Mouse (Mus musculus) heart, embryonic 15.5 days (tissue): ENCODE data around the gene St3gal5. TPM values are rescaled to one million over a fixed set of nuclear protein-coding genes. Genes with fewer than 3 reads are reported as not detected.

Experiments used
- ATAC-seq: fragments of 200-750 bp; cut with Nextera tagmentation; replicated peaks from 2 replicates; pipeline ENCODE4 v1.8.0; 2017; ENCODE audit warnings: low read depth, moderate TSS enrichment; ENCODE audit not compliant: insufficient number of reproducible peaks, insufficient read depth, low FRiP score
- H3K27ac ChIP-seq: fragments of 300-500 bp; sonication (generic); 2 replicates; pipeline ENCODE4 v1.5.1; 2015; ENCODE audit warnings: mild to moderate bottlenecking, inconsistent platforms
- H3K27me3 ChIP-seq: fragments of 300-500 bp; sonication (generic); 2 replicates; pipeline ENCODE4 v1.6.1; 2015; ENCODE audit warnings: inconsistent platforms
- H3K36me3 ChIP-seq: fragments of 300-500 bp; sonication (generic); 2 replicates; pipeline ENCODE4 v1.6.1; 2015; ENCODE audit warnings: mild to moderate bottlenecking, inconsistent platforms
- H3K4me1 ChIP-seq: fragments of 300-500 bp; sonication (generic); replicated peaks from 2 replicates; pipeline ENCODE4 v1.6.1; 2015; ENCODE audit warnings: inconsistent platforms
- H3K4me2 ChIP-seq: fragments of 300-500 bp; sonication (generic); 2 replicates; pipeline ENCODE4 v1.6.1; 2015; ENCODE audit warnings: inconsistent platforms, mild to moderate bottlenecking, moderate library complexity
- H3K4me3 ChIP-seq: fragments of 300-500 bp; sonication (generic); 2 replicates; pipeline ENCODE4 v1.5.1; 2015; ENCODE audit warnings: mild to moderate bottlenecking, inconsistent platforms
- H3K9ac ChIP-seq: fragments of 300-500 bp; sonication (generic); 2 replicates; pipeline ENCODE4 v1.6.1; 2015; ENCODE audit warnings: mild to moderate bottlenecking, inconsistent platforms
- H3K9me3 ChIP-seq: fragments of 300-500 bp; sonication (generic); replicated peaks from 2 replicates; pipeline ENCODE4 v1.6.1; 2016; ENCODE audit warnings: inconsistent platforms
- WGBS: fragments of 180-500 bp; shearing (Covaris S2); methylation state at CpG from one replicate; pipeline ENCODE4 v1.1.7; 2015; ENCODE audit warnings: mixed read lengths; 5-methylcytosine and 5-hydroxymethylcytosine counted together
- polyA plus RNA-seq: library from polyadenylated mRNA; unstranded; fragments of >200 nt; fragmentation: Nextera tagmentation; extraction: Ambion mirVana; gene quantifications from 2 replicates; pipeline ENCODE4 v1.2.1, GENCODE M21; 2015

The St3gal5 gene
- polyA plus RNA-seq, 1 experiment from 2014 or later, result 43.3 TPM

DNA sequence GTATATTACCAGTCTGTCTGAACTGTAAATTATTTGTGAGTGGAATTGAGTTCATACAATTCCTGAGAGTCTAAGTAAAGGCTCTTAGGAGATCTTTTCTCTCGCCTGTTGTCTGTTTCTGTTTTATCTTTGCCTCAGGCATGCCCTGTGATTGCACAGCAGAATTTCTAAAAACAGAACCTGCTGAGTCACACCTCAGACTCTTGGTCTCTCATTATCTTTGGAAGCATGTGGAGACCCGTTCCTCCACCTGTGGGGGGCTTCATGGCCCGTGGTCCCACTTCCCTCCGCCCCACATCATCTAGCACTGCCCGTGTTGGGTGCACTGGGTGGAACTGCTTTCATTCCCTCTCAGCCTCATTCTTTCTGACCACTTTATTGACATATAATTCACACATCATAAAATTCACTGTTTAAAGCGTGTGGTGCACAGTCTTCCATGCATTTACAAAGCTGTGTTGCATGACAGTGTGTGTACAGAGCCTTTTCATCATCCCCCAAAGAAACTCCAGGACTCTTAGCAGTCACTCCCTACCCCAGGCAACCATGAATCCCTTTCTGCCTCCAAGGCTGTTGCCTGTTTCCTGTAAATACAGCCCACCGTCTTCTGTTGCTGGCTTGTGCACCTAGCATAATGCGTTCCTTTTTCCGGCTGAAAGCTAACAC lies 37.6 kb downstream of the St3gal5 start:
- Histone ChIP-seq H3K27ac (no peak overlapping the region), H3K9me3 (no peaks in the 10 kb centered on the region), H3K36me3 (peaks cover 30% of the 10 kb centered on the region; the same call in 1 of the 2 replicates), H3K27me3 (no peaks in the 10 kb centered on the region), H3K9ac (no peak overlapping the region), H3K4me3 (no peak overlapping the region), H3K4me2 (no peak overlapping the region), H3K4me1 (peaks cover 14% of the 10 kb centered on the region)
- WGBS, result 52% methylated on average over 9 of the region's 9 CpGs
- no peak for ATAC-seq

DNA sequence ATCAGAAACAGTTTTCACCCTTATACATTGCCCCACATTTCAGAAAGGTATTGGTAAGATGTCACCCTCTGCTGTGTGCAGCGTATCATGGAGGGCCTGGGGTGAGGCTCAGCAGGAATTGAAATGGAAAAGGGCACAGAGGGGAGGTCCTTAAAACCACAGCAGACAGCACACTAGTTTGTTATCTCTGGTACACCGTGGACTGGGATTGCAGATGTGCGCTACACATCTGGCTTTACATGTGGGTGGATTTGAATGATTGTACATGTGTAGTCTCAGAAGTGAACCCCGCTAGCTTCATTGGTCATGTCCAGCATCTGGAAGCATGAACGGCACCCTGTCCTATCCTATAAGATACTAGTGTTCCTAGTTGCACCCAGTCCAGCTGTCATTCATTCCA lies 38.6 kb downstream of the St3gal5 start:
- Histone ChIP-seq H3K9me3 (no peaks in the 10 kb centered on the region), H3K4me1 (peaks cover 23% of the 10 kb centered on the region), H3K36me3 (peaks cover 27% of the 10 kb centered on the region; the same call in 1 of the 2 replicates), H3K27ac (no peak overlapping the region), H3K27me3 (no peaks in the 10 kb centered on the region), H3K4me3 (no peak overlapping the region), H3K4me2 (no peak overlapping the region), H3K9ac (no peak overlapping the region)
- ATAC-seq, result no peak
- WGBS, result 81% methylated on average over 5 of the region's 5 CpGs

DNA sequence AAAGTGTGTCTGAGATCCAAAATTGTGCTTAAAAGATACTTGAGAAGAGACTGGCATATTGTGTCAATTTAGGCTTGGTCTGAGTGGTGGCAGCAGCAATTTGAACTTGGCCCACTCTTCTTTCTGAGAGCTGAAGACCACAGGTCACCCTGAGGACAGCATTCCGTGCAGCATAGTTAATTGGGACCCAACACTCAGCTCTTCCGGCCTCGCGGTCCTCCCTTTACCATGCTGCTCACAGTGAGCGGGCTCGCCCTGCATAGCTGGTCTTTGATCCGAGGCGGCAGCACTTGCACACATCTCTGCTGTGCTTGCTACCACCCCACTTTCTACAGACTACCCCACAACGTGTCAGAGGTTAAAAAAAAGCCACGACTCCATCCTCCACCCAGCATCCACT lies 39.2 kb downstream of the St3gal5 start:
- H3K36me3 ChIP-seq, result peaks cover 22% of the 10 kb centered on the region; the same call in 1 of the 2 replicates
- WGBS, result 73% methylated on average over 10 of the region's 10 CpGs

DNA sequence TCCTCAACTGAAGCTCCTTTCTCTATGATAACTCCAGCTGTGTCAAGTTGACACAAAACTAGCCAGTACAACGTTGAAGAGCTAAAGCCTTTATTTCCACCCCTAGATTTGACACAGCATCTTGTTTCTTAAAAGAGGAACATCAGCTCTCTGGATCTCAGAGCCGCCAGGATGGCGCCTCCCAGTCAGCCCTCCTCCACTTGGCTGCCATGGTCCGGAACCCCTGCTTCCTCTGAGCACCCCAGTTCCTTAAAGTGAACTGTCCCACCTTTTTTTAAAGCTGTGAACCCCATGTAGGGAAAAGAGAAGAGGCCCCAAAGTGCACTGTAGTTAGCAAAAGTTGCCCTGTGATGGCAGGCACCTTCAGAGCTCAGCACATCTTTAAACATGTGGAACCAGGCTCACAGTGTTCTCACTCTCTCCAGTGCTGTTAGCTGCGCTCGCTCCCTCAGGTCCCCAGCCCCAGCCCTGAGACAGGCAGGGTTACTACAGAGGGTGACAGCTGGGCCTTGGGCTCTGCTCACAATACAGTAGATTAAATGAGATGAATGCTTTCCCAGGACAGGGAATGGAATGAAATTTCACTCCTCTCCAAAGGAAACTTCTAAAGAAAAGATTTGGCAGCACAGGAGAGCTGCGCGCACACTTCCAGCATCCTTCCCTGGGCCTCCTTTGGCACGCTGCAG lies 42.3 kb downstream of the St3gal5 start:
- H3K27me3 ChIP-seq, result no peaks in the 10 kb centered on the region
- H3K4me1 ChIP-seq, result peaks cover 21% of the 10 kb centered on the region
- H3K36me3 ChIP-seq, result peaks cover 6% of the 10 kb centered on the region; the same call in 1 of the 2 replicates
- 78% methylated on average over 9 of the region's 9 CpGs for WGBS
- H3K27ac ChIP-seq, result no peak overlapping the region
- no peak overlapping the region for H3K9ac ChIP-seq
- no peak for ATAC-seq
- no peaks in the 10 kb centered on the region for H3K9me3 ChIP-seq
- H3K4me3 ChIP-seq, result no peak overlapping the region
- H3K4me2 ChIP-seq, result no peak overlapping the region

More for the DNA sequence above, 39.2 kb downstream of the St3gal5 start:
- Histone ChIP-seq H3K9me3 (no peaks in the 10 kb centered on the region), H3K9ac (no peak overlapping the region), H3K4me1 (peaks cover 27% of the 10 kb centered on the region), H3K27ac (no peak overlapping the region), H3K4me3 (no peak overlapping the region), H3K27me3 (no peaks in the 10 kb centered on the region), H3K4me2 (no peak overlapping the region)
- no peak for ATAC-seq

DNA sequence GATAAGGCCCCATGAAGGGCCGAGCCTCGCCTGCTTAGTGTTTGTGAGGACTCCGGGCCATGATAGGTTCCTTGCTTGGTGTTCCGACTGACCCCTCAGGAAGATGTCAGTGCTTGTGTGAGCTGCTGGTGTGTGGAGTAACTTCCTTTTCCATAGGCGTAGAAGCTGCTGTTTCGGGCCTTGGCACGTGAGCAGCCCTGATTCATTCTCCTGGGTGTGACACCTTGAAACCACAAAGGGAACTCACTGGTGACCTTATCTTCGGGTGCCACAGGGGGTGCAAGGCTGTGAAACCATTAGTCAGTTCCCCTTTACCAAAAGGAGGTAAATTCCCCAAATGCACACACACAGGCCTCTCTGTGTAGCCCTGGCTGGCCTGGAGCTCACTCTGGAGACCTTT lies 43.0 kb downstream of the St3gal5 start:
- Histone ChIP-seq H3K27ac (peak overlapping the region; percentile 40), H3K27me3 (no peaks in the 10 kb centered on the region), H3K4me3 (no peak overlapping the region), H3K9ac (no peak overlapping the region), H3K4me2 (no peak overlapping the region), H3K9me3 (no peaks in the 10 kb centered on the region), H3K36me3 (peaks cover 6% of the 10 kb centered on the region; the same call in 1 of the 2 replicates), H3K4me1 (peaks cover 15% of the 10 kb centered on the region)
- WGBS, result 67% methylated on average over 8 of the region's 8 CpGs
- ATAC-seq, result peak; percentile 22; the same call in 1 of the 2 replicates

DNA sequence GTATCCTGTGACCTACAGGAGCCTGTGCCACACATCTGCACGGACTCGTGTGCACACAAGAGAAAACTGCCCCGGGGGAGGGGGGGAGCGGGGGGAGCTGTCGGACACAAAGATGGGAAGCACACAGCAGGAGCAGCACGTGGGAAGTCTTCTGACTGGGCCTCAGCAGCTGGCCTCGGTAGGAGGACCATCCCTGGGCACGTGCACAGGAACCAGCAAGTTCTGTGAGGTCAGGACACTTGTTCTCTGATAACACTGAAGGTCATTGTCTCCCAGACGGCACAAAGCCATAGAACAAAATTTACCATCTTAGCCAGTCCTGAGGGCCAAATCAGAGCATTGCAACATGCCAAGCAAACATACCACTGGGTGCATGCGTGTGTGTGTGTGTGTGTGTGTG lies 43.8 kb downstream of the St3gal5 start:
- Histone ChIP-seq H3K9ac (no peak overlapping the region), H3K36me3 (peaks cover 6% of the 10 kb centered on the region; the same call in 1 of the 2 replicates), H3K4me2 (no peak overlapping the region), H3K27ac (0 out of 2 replicates have a peak overlapping the region, but pooled peaks have one; percentile 40), H3K9me3 (no peaks in the 10 kb centered on the region), H3K4me1 (peaks cover 15% of the 10 kb centered on the region), H3K27me3 (no peaks in the 10 kb centered on the region), H3K4me3 (no peak overlapping the region)
- WGBS, result 52% methylated on average over 10 of the region's 10 CpGs
- ATAC-seq, result no peak

DNA sequence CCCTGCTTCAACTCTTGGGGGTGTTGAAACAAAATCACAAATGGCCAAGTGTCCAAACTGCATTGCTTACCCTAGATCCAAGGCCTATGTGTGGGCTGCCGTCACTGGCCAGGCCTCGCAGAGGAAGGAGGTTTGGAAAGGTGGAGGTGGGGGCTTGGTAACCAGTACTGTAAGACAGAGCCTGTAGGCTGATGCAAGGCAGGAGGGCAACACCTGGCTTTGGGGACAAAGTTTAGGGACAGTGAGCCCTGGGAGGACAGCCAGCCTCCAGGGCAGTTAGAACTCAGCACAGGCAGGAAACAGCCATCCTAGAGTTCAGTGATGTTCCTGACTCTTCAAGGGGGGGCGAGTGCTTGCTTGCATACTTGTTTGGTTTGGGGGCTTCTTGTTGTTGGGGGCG lies 45.2 kb downstream of the St3gal5 start:
- Histone ChIP-seq H3K4me1 (peaks cover 15% of the 10 kb centered on the region), H3K4me3 (no peak overlapping the region), H3K9me3 (no peaks in the 10 kb centered on the region), H3K27ac (no peak overlapping the region), H3K9ac (no peak overlapping the region), H3K27me3 (no peaks in the 10 kb centered on the region), H3K4me2 (no peak overlapping the region), H3K36me3 (peaks cover 6% of the 10 kb centered on the region; the same call in 1 of the 2 replicates)
- 95% methylated on average over 4 of the region's 4 CpGs for WGBS
- ATAC-seq, result no peak

DNA sequence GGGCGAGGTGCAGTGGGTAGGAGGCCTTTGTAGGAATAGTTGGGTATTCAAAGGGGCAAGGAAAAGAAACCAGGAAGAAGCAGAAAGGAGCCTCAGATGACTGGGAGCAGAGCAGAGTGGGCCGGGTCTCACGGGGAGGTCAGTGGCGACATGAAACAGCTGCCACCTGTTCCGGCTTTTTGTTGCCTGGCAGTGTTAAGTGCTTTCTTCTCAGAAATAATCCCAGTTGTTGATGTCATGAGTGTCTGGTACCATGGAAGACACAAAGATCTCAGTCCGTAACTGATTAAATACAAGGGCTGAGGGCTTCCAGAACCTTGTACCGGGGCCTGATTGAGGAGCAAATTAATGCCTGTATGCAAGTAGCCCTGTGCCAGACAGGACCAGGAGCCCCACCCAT lies 47.0 kb downstream of the St3gal5 start:
- WGBS, result 57% methylated on average over 7 of the region's 7 CpGs
- no peaks in the 10 kb centered on the region for H3K9me3 ChIP-seq
- no peak overlapping the region for H3K9ac ChIP-seq
- H3K36me3 ChIP-seq, result peaks cover 15% of the 10 kb centered on the region
- ATAC-seq, result no peak
- no peak overlapping the region for H3K4me2 ChIP-seq
- no peak overlapping the region for H3K27ac ChIP-seq
- no peaks in the 10 kb centered on the region for H3K27me3 ChIP-seq
- H3K4me1 ChIP-seq, result peaks cover 15% of the 10 kb centered on the region
- no peak overlapping the region for H3K4me3 ChIP-seq

DNA sequence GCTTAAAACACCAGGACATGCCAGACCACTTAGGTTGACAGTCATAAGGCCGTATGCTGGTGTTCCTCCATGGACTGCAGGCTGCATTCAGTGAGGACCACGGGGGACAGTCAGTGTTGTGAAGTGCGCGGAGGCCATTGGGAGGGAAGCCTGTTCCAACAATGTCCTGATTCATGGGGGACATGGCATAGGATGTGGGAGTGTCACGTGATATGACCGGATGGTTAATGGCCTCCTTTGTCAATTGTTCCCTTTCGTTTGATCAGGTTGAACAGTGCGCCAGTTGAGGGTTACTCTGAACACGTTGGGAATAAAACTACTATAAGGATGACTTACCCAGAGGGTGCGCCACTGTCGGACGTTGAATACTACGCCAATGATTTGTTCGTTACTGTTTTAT lies 49.4 kb downstream of the St3gal5 start:
- Histone ChIP-seq H3K27ac (no peak overlapping the region), H3K36me3 (peaks cover 24% of the 10 kb centered on the region), H3K9ac (no peak overlapping the region), H3K27me3 (no peaks in the 10 kb centered on the region), H3K4me2 (no peak overlapping the region), H3K9me3 (0 out of 2 replicates have a peak, but pooled peaks cover 5% of the 10 kb centered on the region), H3K4me1 (no peaks in the 10 kb centered on the region), H3K4me3 (no peak overlapping the region)
- ATAC-seq, result no peak
- 90% methylated on average over 14 of the region's 14 CpGs for WGBS

DNA sequence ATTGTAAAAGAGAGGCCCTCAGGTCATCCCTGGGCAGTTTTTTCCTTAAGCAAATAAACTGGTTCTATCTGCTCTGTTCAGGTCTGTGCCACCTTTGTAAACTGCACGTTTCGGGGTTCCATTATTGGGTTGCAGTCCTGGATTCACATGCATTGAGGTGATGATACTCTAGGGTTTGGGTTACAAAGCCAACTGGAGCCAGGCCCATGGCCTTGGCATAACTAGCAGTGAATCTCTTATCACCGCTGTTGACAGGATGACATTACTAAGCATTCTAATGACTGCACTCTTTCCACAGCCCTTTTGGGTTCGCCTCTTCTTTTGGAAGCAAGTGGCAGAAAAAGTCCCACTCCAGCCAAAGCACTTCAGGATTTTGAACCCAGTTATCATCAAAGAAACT lies 51.3 kb downstream of the St3gal5 start:
- WGBS, result 90% methylated on average over 4 of the region's 4 CpGs
- Histone ChIP-seq H3K9ac (no peak overlapping the region), H3K9me3 (0 out of 2 replicates have a peak, but pooled peaks cover 5% of the 10 kb centered on the region), H3K36me3 (peaks cover 19% of the 10 kb centered on the region), H3K4me1 (no peaks in the 10 kb centered on the region), H3K27me3 (no peaks in the 10 kb centered on the region), H3K27ac (no peak overlapping the region), H3K4me2 (no peak overlapping the region), H3K4me3 (no peak overlapping the region)
- no peak for ATAC-seq

DNA sequence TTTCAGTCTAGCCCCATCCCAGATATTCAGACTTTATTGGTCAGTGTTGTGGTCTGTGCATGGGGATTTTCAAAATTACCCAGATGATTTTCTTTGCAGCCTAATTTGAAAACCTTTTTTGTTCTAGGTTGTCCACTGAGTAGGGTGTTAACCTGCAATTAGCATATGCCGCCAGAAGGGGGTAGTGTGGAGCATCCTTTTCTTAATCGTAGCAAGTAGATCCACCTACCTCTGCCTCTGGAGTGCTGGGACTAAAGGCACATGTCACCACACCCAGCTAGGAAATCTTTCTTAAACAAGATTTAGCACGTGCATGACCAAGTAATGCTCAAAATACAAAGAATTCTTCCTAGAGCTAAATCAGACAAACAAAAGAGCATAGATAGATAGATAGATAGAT lies 52.4 kb downstream of the St3gal5 start:
- Histone ChIP-seq H3K4me3 (no peak overlapping the region), H3K27me3 (no peaks in the 10 kb centered on the region), H3K27ac (no peak overlapping the region), H3K4me2 (no peak overlapping the region), H3K9me3 (0 out of 2 replicates have a peak, but pooled peaks cover 5% of the 10 kb centered on the region), H3K4me1 (no peaks in the 10 kb centered on the region), H3K36me3 (peaks cover 23% of the 10 kb centered on the region), H3K9ac (no peak overlapping the region)
- whole genome bisulfite sequencing, result 90% methylated on average over 3 of the region's 3 CpGs
- ATAC-seq, result no peak
